Mouse (Mus musculus) embryonic facial prominence, embryonic 11.5 days (tissue): ENCODE measurements around the gene Rnf115. TPM values are rescaled to one million over a fixed set of nuclear protein-coding genes. Genes with fewer than 3 reads are reported as not detected.

ENCODE experiments used
- ATAC-seq: fragments of 200-750 bp; cut with Nextera tagmentation; replicated peaks from 2 replicates; pipeline ENCODE4 v1.8.0; 2017; ENCODE audit warnings: low read depth; ENCODE audit not compliant: insufficient number of reproducible peaks, low FRiP score, low TSS enrichment
- DNase-seq: peaks from one replicate; pipeline ENCODE4 v3.0.0-alpha.2; 2015; ENCODE audit warnings: low spot score
- H3K27ac ChIP-seq: fragments of 300-500 bp; sonication (generic); replicated peaks from 2 replicates; pipeline ENCODE4 v1.5.1; 2014; ENCODE audit warnings: mild to moderate bottlenecking, low read depth, low read length, control low read depth
- H3K27me3 ChIP-seq: fragments of 300-500 bp; sonication (generic); 2 replicates; pipeline ENCODE4 v1.6.1; 2014; ENCODE audit warnings: mild to moderate bottlenecking, low read length, moderate library complexity, mixed read lengths; ENCODE audit not compliant: control insufficient read depth, insufficient read depth
- H3K36me3 ChIP-seq: fragments of 300-500 bp; sonication (generic); replicated peaks from 2 replicates; pipeline ENCODE4 v1.6.1; 2014; ENCODE audit warnings: low read depth, mild to moderate bottlenecking, low read length, moderate library complexity, mixed read lengths; ENCODE audit not compliant: control insufficient read depth, insufficient read depth
- H3K4me1 ChIP-seq: fragments of 300-500 bp; sonication (generic); 2 replicates; pipeline ENCODE4 v1.6.1; 2014; ENCODE audit warnings: low read length, mixed read lengths; ENCODE audit not compliant: control insufficient read depth, insufficient read depth
- H3K4me2 ChIP-seq: fragments of 300-500 bp; sonication (generic); 2 replicates; pipeline ENCODE4 v1.6.1; 2014; ENCODE audit warnings: low read depth, mild to moderate bottlenecking, control low read depth, low read length, moderate library complexity
- H3K4me3 ChIP-seq: fragments of 300-500 bp; sonication (generic); 2 replicates; pipeline ENCODE4 v1.5.1; 2014; ENCODE audit warnings: low read depth, low read length, control low read depth
- H3K9ac ChIP-seq: fragments of 300-500 bp; sonication (generic); replicated peaks from 2 replicates; pipeline ENCODE4 v1.6.1; 2014; ENCODE audit warnings: mild to moderate bottlenecking, control low read depth, low read length
- H3K9me3 ChIP-seq: fragments of 300-500 bp; sonication (generic); replicated peaks from 2 replicates; pipeline ENCODE4 v1.6.1; 2016; ENCODE audit warnings: mild to moderate bottlenecking, low read length, inconsistent platforms, mixed read lengths; ENCODE audit not compliant: control insufficient read depth
- WGBS: fragments of 180-500 bp; shearing (Covaris S2); extraction: QIAGEN DNeasy Blood & Tissue Kit; methylation state at CpG from one replicate; pipeline ENCODE4 v1.1.7; 2014; 5-methylcytosine and 5-hydroxymethylcytosine counted together
- polyA plus RNA-seq: library from polyadenylated mRNA; unstranded; fragments of >200 nt; fragmentation: Nextera tagmentation; extraction: Ambion mirVana; gene quantifications from 2 replicates; pipeline ENCODE4 v1.2.1, GENCODE M21; 2014

Gene Rnf115
- polyA plus RNA-seq, 1 experiment from 2014 or later: 85.1 TPM

DNA sequence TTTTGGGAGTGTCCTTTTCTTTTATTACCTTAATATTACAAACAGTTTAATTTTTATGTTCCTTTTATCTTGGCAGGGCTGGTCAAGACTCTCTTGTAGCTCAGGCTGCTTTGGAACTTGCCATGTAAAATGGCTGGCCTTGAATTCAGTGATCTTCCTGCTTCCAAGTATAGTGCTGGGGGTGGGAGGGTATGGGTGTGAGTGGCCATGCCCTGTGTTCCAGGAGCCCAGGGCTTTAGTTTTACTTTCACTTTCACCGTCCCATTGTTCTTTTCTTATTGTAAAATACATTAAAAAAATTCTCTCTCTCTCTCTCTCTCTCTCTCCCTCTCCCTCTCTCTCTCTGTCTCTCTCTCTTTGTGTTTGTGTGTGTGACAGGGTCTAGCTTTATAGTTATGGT, 37.1 kb downstream of the Rnf115 start:
- no peak overlapping the region for H3K27ac ChIP-seq
- 95% methylated on average over 1 of the region's 1 CpGs for WGBS
- no peak overlapping the region for H3K4me2 ChIP-seq
- no peak overlapping the region for H3K4me3 ChIP-seq
- H3K9me3 ChIP-seq: no peaks in the 10 kb centered on the region
- no peaks in the 10 kb centered on the region for H3K4me1 ChIP-seq
- DNase-seq (no peak), ATAC-seq (no peak)
- no peak overlapping the region for H3K9ac ChIP-seq
- no peaks in the 10 kb centered on the region for H3K27me3 ChIP-seq
- H3K36me3 ChIP-seq: no peaks in the 10 kb centered on the region

DNA sequence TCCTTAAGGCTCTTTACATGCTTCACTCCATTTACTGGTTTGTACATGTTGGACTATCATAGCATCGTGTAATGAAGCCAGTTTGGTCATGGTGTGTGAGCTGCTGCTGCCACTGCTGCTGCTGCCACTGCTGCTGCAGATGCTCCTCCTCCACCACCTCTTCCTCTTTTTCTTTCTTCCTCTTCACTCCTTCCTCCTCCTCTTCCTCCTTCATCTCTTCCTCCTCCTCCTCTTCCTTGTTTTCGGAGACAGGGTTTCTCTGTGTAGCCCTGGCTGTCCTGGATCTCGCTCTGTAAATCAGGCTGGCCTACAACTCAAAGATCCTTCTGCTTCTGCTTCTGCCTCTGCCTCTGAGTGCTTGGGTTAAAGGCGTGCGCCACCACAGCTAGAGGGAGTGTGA, 42.5 kb downstream of the Rnf115 start:
- Histone ChIP-seq H3K27ac (no peak overlapping the region), H3K36me3 (no peaks in the 10 kb centered on the region), H3K4me1 (no peaks in the 10 kb centered on the region), H3K4me2 (no peak overlapping the region), H3K9me3 (no peaks in the 10 kb centered on the region), H3K27me3 (no peaks in the 10 kb centered on the region), H3K4me3 (no peak overlapping the region), H3K9ac (no peak overlapping the region)
- DNase-seq (no peak), ATAC-seq (no peak)
- 93% methylated on average over 5 of the region's 5 CpGs for WGBS

DNA sequence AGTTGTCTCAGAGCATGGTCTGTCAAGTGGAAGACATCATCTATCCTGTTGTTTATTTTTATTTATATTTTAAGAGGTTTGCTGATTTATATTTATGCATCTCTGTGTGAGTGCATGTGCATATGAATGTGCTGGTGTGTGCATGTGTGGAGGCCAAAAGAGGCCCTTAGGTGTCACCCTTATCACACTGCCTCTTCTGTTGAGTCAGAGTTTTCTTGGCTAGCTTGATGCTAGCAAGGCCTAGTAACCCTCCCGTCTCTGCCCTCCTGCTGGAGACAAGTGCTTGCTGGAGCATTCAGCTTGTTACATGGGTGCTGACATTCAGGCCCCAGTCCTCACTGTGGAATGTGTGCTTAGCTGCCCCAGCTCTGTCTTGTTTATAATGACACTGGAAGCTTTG, 45.5 kb downstream of the Rnf115 start:
- no peak for DNase-seq
- WGBS: 50% methylated on average over 1 of the region's 1 CpGs
- H3K4me3 ChIP-seq: no peak overlapping the region
- ATAC-seq: no peak
- no peaks in the 10 kb centered on the region for H3K27me3 ChIP-seq
- H3K9ac ChIP-seq: no peak overlapping the region
- no peak overlapping the region for H3K4me2 ChIP-seq
- H3K9me3 ChIP-seq: no peaks in the 10 kb centered on the region
- H3K4me1 ChIP-seq: no peaks in the 10 kb centered on the region
- H3K27ac ChIP-seq: no peak overlapping the region
- no peaks in the 10 kb centered on the region for H3K36me3 ChIP-seq

DNA sequence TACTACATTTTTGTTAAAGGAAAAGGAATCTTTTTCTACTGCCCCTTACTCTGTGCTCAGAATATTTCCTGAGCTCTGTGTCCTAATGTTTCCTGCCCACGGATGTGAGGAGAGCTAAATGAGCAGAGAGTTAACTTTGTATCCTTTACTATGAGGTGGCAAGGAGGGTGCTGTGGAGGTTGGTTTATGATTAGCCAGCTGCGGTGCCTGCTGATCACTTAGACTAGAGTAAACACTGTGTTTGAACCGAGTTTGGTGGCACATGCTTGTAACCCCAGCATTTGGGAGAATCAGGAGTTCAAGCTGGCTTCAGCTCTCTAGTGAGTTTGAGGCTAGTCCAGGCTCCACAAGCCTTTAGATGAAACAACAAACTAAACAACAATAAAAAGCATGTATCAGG, 49.7 kb downstream of the Rnf115 start:
- DNase-seq: no peak
- H3K27me3 ChIP-seq: no peaks in the 10 kb centered on the region
- no peak overlapping the region for H3K4me3 ChIP-seq
- no peaks in the 10 kb centered on the region for H3K36me3 ChIP-seq
- no peaks in the 10 kb centered on the region for H3K9me3 ChIP-seq
- H3K4me1 ChIP-seq: no peaks in the 10 kb centered on the region
- H3K9ac ChIP-seq: no peak overlapping the region
- no peak for ATAC-seq
- WGBS: 84% methylated on average over 3 of the region's 3 CpGs
- no peak overlapping the region for H3K27ac ChIP-seq
- no peak overlapping the region for H3K4me2 ChIP-seq

DNA sequence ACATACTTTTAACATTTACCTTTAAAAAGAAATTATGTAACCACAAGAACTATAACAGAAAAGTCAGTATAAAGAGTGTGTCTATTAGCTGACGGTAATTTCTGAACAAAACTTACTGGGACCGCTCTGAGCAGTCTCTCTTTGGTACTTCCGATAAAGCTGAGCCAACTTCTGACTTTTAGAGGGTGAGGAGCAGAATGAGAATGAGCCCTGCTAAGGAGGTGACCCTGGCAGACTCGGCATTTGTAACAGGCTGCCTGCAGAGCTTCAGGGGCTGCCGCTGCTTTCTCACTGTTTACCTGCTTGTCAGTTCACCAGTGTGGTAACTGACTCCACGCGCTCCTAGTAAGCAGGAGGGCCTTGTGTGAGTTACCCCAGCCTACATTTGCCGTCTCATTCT, 54.8 kb downstream of the Rnf115 start:
- no peak for ATAC-seq
- H3K9me3 ChIP-seq: no peaks in the 10 kb centered on the region
- WGBS: 83% methylated on average over 8 of the region's 8 CpGs
- no peak overlapping the region for H3K4me3 ChIP-seq
- no peaks in the 10 kb centered on the region for H3K27me3 ChIP-seq
- H3K36me3 ChIP-seq: no peaks in the 10 kb centered on the region
- H3K4me1 ChIP-seq: no peaks in the 10 kb centered on the region
- DNase-seq: no peak
- H3K4me2 ChIP-seq: no peak overlapping the region
- H3K27ac ChIP-seq: no peak overlapping the region
- H3K9ac ChIP-seq: no peak overlapping the region

DNA sequence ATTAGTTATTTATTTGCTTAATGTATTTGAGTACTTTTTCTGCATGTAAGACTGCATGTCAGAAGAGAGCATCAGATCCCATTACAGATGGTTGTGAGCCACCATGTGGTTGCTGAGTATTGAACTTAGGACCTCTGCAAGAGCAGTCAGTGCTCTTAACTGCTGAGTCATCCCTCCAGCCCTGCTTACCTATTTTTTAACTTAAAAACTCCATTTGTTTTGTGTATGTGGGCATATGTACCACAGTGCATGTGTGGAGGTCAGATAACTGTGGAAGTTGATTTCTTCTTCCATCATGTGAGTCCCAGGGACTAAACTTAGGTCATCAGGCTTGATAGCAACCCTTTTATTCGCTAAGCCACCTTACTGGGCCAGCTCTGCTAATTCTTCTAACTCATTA, 60.3 kb downstream of the Rnf115 start:
- no peak overlapping the region for H3K4me3 ChIP-seq
- no peak overlapping the region for H3K27ac ChIP-seq
- no peak overlapping the region for H3K4me2 ChIP-seq
- WGBS: 88% methylated on average over 1 of the region's 1 CpGs
- no peaks in the 10 kb centered on the region for H3K9me3 ChIP-seq
- DNase-seq: no peak
- H3K36me3 ChIP-seq: no peaks in the 10 kb centered on the region; the same call in 1 of the 2 replicates
- no peaks in the 10 kb centered on the region for H3K4me1 ChIP-seq
- H3K27me3 ChIP-seq: no peaks in the 10 kb centered on the region
- H3K9ac ChIP-seq: no peak overlapping the region
- ATAC-seq: no peak

DNA sequence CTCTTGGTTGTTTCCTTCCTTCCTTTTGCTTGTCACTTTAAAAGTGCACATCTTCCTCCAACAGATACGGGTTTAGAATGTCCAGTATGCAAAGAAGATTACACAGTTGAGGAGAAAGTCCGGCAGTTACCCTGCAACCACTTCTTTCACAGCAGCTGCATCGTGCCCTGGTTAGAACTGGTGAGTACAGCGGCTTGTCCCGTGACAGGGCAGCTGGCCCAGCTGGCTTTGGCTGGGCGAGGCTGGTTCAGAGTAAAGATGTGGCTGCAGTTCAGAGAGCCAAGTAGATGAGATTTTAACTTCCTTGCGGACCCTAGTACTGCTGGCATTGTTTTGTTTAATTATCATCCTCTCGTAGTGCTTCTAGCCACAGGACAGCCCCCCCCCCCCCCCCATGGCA, 61.0 kb downstream of the Rnf115 start:
- Histone ChIP-seq H3K4me3 (no peak overlapping the region), H3K36me3 (no peaks in the 10 kb centered on the region; the same call in 1 of the 2 replicates), H3K4me1 (no peaks in the 10 kb centered on the region), H3K9me3 (no peaks in the 10 kb centered on the region), H3K27me3 (no peaks in the 10 kb centered on the region), H3K9ac (no peak overlapping the region), H3K27ac (no peak overlapping the region), H3K4me2 (no peak overlapping the region)
- ATAC-seq (no peak), DNase-seq (no peak)
- 90% methylated on average over 8 of the region's 8 CpGs for WGBS

DNA sequence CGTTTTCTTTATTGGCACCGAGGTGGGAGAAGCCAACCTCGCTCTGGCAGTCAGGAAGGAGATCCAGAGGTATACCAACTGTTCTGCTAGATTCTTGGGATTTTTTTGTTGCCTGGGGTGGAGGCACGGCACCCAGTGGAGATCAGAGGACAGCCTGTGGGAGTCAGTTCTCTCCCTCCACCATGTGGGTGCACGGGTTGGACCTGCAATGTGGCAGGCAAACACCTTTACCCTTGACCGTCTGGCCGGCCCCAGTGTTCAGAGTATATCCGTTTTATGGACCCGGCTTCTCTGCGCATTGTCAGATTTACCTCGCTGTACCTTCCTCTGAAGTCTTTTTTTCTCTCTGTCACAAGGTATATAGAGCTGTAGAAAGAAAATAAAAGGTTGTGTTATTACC, 72.8 kb downstream of the Rnf115 start:
- Histone ChIP-seq H3K36me3 (no peaks in the 10 kb centered on the region), H3K4me2 (no peak overlapping the region), H3K9ac (no peak overlapping the region), H3K27me3 (no peaks in the 10 kb centered on the region), H3K27ac (no peak overlapping the region), H3K9me3 (no peaks in the 10 kb centered on the region), H3K4me1 (no peaks in the 10 kb centered on the region), H3K4me3 (no peak overlapping the region)
- DNase-seq (no peak), ATAC-seq (no peak)
- WGBS: 88% methylated on average over 11 of the region's 11 CpGs
